Mouse (Mus musculus) embryonic fibroblast, embryonic 13.5 days (primary cell): ENCODE measurements around the gene Trpm8.

Experiments used
- CTCF ChIP-seq: IDR thresholded peaks from 2 replicates; pipeline ENCODE4 v1.5.1; 2011; ENCODE audit warnings: mild to moderate bottlenecking, control low read depth, low read length, moderate library complexity, borderline replicate concordance; ENCODE audit not compliant: insufficient read depth
- POLR2A ChIP-seq: IDR thresholded peaks from 2 replicates; pipeline ENCODE4 v1.6.1; 2011; ENCODE audit warnings: low read depth, mild to moderate bottlenecking, control low read depth, low read length, moderate library complexity

GRCm38 (mm10) chr1:88257681-88258080 is 19.8 kb upstream of the Trpm8 start:
- no peak for TF ChIP-seq POLR2A
- no peak for TF ChIP-seq CTCF
